Mouse (Mus musculus) embryonic facial prominence, embryonic 12.5 days (tissue): ENCODE data around the gene Nacc1. TPM values are rescaled to one million over a fixed set of nuclear protein-coding genes. Genes with fewer than 3 reads are reported as not detected.

Source experiments
- ATAC-seq: fragments of 200-750 bp; cut with Nextera tagmentation; 2 replicates; pipeline ENCODE4 v1.8.0; 2017; ENCODE audit not compliant: insufficient number of reproducible peaks, insufficient read depth, low FRiP score, low TSS enrichment
- H3K27ac ChIP-seq: fragments of 300-500 bp; sonication (generic); 2 replicates; pipeline ENCODE4 v1.5.1; 2016; ENCODE audit warnings: mild to moderate bottlenecking
- H3K27me3 ChIP-seq: fragments of 300-500 bp; sonication (generic); 2 replicates; pipeline ENCODE4 v1.6.1; 2016; ENCODE audit warnings: mild to moderate bottlenecking, moderate library complexity
- H3K36me3 ChIP-seq: fragments of 300-500 bp; sonication (generic); 2 replicates; pipeline ENCODE4 v1.6.1; 2016; ENCODE audit warnings: mild to moderate bottlenecking
- H3K4me1 ChIP-seq: fragments of 300-500 bp; sonication (generic); 2 replicates; pipeline ENCODE4 v1.6.1; 2016
- H3K4me2 ChIP-seq: fragments of 300-500 bp; sonication (generic); replicated peaks from 2 replicates; pipeline ENCODE4 v1.6.1; 2016; ENCODE audit warnings: mild to moderate bottlenecking, moderate library complexity
- H3K4me3 ChIP-seq: fragments of 300-500 bp; sonication (generic); 2 replicates; pipeline ENCODE4 v1.5.1; 2016; ENCODE audit warnings: mild to moderate bottlenecking
- H3K9ac ChIP-seq: fragments of 300-500 bp; sonication (generic); 2 replicates; pipeline ENCODE4 v1.6.1; 2016; ENCODE audit warnings: mild to moderate bottlenecking, moderate library complexity
- H3K9me3 ChIP-seq: fragments of 300-500 bp; sonication (generic); 2 replicates; pipeline ENCODE4 v1.6.1; 2016; ENCODE audit warnings: mild to moderate bottlenecking, moderate library complexity
- WGBS: fragments of 180-500 bp; shearing (Covaris S2); methylation state at CpG from one replicate; pipeline ENCODE4 v1.1.7; 2016; 5-methylcytosine and 5-hydroxymethylcytosine counted together
- polyA plus RNA-seq: library from polyadenylated mRNA; unstranded; fragments of >200 nt; fragmentation: Nextera tagmentation; extraction: Ambion mirVana; gene quantifications from 2 replicates; pipeline ENCODE4 v1.2.1, GENCODE M21; 2016

The Nacc1 gene
- polyA plus RNA-seq, 1 experiment from 2014 or later = 20.8 TPM

DNA sequence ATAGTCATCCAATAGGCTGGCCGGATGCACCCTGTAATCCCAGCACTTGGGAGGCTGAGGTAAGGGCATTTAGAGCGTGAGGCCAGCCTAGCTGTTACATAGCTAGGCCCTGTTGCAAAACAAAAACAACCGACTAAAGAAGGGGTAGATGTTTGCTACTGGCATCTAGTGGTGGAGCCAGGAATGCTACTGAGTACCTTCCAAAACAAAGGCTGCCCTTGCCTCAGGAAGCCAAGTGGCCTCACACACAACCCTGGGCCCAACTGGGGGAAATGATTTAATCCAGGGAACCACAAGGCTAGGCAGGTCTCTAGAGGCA, 38.2 kb upstream of the Nacc1 start:
- Histone ChIP-seq H3K9me3 (no peaks in the 10 kb centered on the region), H3K4me1 (peaks cover 68% of the 10 kb centered on the region), H3K4me2 (no peak overlapping the region), H3K27me3 (no peaks in the 10 kb centered on the region), H3K4me3 (no peak overlapping the region), H3K9ac (no peak overlapping the region), H3K36me3 (peaks cover 29% of the 10 kb centered on the region), H3K27ac (peak overlapping the region; percentile 58)
- ATAC-seq = no peak
- WGBS = 34% methylated on average over 3 of the region's 3 CpGs

DNA sequence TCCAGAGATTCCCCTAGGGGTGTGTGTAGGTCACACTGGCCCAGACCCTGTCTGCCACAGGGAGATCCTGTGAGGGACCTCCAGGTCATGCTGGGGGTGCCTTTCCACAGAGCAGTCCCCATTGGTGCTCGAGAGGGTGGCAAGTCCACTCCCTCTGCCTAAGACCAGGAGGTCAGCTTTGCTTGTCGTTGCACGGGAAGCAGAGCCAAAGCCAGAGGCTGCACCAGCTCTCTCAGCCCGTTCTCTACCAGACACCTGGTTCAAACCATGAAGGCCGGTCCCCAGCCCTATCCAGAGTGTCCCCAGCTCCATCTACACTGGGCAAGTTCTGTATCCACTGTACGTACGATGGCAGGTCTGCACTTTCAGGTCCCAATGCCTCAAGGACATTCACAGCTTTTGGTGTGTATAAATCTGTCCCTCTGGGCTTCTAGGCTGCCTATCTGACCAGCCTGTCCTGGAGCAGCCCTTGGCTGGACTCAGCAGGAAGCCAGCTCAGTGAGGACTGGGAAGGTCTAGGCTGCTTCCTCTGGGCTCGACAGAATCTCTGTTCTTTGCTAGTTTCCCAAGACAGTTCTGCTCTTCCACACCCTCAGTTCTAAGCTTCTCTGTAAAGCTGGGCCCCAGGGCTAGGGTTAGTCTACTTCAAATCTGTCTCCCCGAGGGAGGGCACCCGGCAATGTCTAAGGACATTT, 37.7 kb upstream of the Nacc1 start:
- Histone ChIP-seq H3K9ac (no peak overlapping the region), H3K27me3 (no peaks in the 10 kb centered on the region), H3K4me1 (peaks cover 63% of the 10 kb centered on the region), H3K27ac (peak overlapping the region; percentile 99), H3K36me3 (peaks cover 29% of the 10 kb centered on the region), H3K4me2 (peak overlapping the region; percentile 19; the same call in 1 of the 2 replicates), H3K4me3 (no peak overlapping the region), H3K9me3 (no peaks in the 10 kb centered on the region)
- ATAC-seq = no peak
- 57% methylated on average over 10 of the region's 10 CpGs for WGBS

DNA sequence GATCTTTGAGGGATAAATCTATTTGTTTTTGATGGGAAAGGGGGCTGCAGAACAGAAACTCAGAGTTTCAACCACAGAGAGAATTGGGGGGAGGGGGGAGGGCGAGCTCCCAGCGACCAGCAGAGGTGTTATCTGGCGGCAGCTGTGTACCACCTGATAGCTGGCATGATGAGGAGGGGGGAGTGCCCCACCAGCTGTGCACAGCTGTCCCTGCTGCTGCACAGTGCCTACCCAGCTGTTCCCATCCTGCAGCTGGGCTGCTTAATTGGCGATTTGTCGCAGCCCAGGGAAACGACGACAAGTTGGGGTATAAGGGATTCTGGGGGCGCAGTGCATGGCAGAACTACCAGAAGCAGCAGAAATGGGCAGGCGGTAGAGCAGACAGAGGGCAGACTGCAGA, 37.0 kb upstream of the Nacc1 start:
- 41% methylated on average over 9 of the region's 9 CpGs for whole genome bisulfite sequencing
- H3K4me1 ChIP-seq = peaks cover 59% of the 10 kb centered on the region
- peaks cover 37% of the 10 kb centered on the region for H3K36me3 ChIP-seq

DNA sequence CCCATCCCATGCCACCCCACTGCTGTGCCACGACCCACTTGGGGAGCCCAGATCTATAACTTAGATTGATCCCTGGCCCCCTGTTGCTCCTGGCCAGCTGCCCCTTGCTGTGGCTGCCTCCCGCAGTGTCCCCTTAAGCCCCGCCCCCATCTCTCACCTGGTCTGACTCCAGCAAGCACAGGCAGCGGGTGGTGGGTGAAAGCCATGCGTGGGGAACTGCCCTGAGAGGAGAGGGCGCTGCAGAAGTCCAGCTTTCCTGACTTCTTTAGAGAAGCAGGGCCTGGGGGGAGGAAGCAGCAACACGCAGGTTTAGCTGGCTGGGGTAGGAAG, 35.9 kb upstream of the Nacc1 start:
- 12% methylated on average over 7 of the region's 7 CpGs for WGBS
- 0 out of 2 replicates have a peak, but pooled peaks have one; percentile 1 for ATAC-seq
- H3K27me3 ChIP-seq = peaks cover 10% of the 10 kb centered on the region; the same call in 1 of the 2 replicates
- H3K9ac ChIP-seq = peak overlapping the region; percentile 34
- H3K4me1 ChIP-seq = peaks cover 56% of the 10 kb centered on the region
- peak overlapping the region; percentile 44 for H3K4me2 ChIP-seq
- no peaks in the 10 kb centered on the region for H3K9me3 ChIP-seq
- H3K27ac ChIP-seq = peak overlapping the region; percentile 99
- peak overlapping the region; percentile 14 for H3K4me3 ChIP-seq
- H3K36me3 ChIP-seq = peaks cover 47% of the 10 kb centered on the region

More for the DNA sequence above, 37.0 kb upstream of the Nacc1 start:
- 0 out of 2 replicates have a peak, but pooled peaks cover 6% of the 10 kb centered on the region for H3K27me3 ChIP-seq
- H3K9me3 ChIP-seq = no peaks in the 10 kb centered on the region
- peak overlapping the region; percentile 99 for H3K27ac ChIP-seq
- peak overlapping the region; percentile 19; the same call in 1 of the 2 replicates for H3K4me2 ChIP-seq
- H3K9ac ChIP-seq = peak overlapping the region; percentile 34; the same call in 1 of the 2 replicates
- ATAC-seq = no peak
- H3K4me3 ChIP-seq = 0 out of 2 replicates have a peak overlapping the region, but pooled peaks have one; percentile 14

DNA sequence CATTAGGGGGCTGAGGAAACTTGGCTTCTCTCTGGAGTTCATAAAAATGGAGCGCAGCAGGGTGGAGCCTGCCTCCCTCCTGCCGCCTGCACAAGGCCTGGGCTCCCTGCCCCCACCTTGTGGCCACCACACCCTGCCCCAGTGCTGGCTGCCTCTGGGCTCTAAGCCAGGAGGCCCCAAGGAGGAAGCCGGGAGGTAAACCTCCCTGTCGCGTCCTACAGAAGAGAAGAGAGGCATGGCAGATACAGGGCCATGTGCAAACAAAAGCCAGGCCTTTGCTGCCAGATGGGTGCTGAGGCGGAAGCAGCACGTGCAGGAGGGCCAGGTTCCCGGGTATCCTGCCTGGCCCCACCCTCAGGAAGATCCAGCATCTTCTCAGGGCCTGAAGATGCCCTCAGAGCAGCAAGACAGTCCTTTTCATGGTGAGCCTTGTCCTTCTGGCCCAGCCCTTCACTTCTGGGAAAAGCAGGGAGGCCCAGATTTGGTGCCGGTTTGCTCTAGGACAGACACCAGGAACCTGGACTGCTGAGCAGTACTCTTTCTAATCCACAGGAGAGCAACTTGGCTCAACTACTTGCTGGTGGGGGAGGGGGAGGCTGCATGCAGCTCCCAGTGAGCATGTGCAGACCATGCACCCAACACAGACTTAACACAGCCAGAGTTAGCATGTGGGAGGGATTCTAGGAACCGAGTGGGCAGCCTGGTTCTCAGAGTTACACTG, 35.3 kb upstream of the Nacc1 start, which contains the start of gene G430095P16Rik:
Gene G430095P16Rik (plus strand): TSS at position 158 of the 721 bp plus-strand sequence.
- no peaks in the 10 kb centered on the region for H3K9me3 ChIP-seq
- WGBS = 6% methylated on average over 10 of the region's 10 CpGs
- H3K4me2 ChIP-seq = peak within 1 kb of the TSS; percentile 44
- peak within 1 kb of the TSS; percentile 14 for H3K4me3 ChIP-seq
- H3K9ac ChIP-seq = peak within 1 kb of the TSS; percentile 34
- H3K27me3 ChIP-seq = peaks cover 13% of the 10 kb centered on the region; the same call in 1 of the 2 replicates
- ATAC-seq = peak; percentile 90
- H3K36me3 ChIP-seq = peaks cover 50% of the 10 kb centered on the region
- H3K4me1 ChIP-seq = peaks cover 51% of the 10 kb centered on the region
- peak within 1 kb of the TSS; percentile 99 for H3K27ac ChIP-seq

DNA sequence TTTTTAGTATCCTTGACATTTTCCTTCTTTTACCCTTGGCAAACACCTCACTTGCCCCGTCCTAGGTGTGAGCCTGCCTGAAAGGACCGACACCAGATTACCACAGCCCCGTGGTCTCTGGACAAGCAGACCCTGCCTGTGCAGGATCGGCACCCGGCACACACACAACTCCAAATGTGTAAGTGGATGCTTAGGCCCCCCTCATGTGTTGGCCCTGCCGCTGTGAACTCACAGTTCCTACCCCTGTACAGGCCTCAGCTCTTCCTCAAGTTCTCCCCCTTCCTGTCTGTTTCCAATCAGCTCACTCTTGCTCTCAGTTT, 34.8 kb upstream of the Nacc1 start:
- peak overlapping the region; percentile 14; the same call in 1 of the 2 replicates for H3K4me3 ChIP-seq
- H3K4me1 ChIP-seq = peaks cover 51% of the 10 kb centered on the region
- WGBS = 42% methylated on average over 6 of the region's 6 CpGs

DNA sequence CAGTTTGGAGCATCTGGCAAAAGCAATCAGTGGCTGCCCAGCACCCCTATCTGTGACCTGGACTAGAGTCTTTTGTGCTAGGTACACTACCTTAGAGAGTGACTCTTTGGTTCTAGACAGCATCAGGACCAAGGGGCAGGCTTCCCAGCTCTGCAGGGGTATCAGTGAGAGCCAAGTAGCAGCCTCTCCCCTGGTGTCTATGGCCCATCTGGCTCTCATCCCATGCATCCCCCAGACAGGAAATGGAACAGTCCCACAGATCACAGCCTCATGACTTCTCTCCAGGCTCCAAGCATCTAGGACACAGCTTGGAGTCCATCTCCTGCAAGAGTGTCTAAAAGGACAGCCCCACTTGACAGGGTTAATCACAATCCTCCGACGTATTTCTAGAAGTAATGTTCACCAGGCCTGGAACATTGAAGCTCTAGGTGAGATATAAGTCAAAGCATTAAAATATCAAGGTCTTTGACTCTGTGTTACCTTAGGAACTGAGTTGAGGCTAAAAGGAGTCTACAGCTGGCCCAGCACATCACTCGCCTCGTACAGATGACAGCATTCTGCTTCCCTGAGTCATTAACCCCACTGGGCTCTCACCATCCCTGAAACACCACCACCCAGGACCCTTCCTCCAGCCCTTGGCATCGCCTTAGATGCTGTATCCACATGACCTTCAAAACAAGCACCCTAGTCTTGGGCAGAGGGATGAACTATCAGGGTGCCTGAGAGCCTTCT, 31.5 kb upstream of the Nacc1 start:
- 83% methylated on average over 5 of the region's 5 CpGs for WGBS
- H3K9me3 ChIP-seq = no peaks in the 10 kb centered on the region
- no peak for ATAC-seq
- peaks cover 38% of the 10 kb centered on the region for H3K27me3 ChIP-seq
- H3K4me3 ChIP-seq = no peak overlapping the region
- no peak overlapping the region for H3K27ac ChIP-seq
- peaks cover 53% of the 10 kb centered on the region for H3K4me1 ChIP-seq
- no peak overlapping the region for H3K9ac ChIP-seq
- H3K4me2 ChIP-seq = no peak overlapping the region
- H3K36me3 ChIP-seq = peaks cover 37% of the 10 kb centered on the region

More for the DNA sequence above, 34.8 kb upstream of the Nacc1 start:
- Histone ChIP-seq H3K9ac (peak overlapping the region; percentile 34; the same call in 1 of the 2 replicates), H3K9me3 (no peaks in the 10 kb centered on the region), H3K4me2 (peak overlapping the region; percentile 44), H3K27me3 (peaks cover 14% of the 10 kb centered on the region), H3K36me3 (peaks cover 49% of the 10 kb centered on the region), H3K27ac (peak overlapping the region; percentile 99)
- ATAC-seq = no peak

DNA sequence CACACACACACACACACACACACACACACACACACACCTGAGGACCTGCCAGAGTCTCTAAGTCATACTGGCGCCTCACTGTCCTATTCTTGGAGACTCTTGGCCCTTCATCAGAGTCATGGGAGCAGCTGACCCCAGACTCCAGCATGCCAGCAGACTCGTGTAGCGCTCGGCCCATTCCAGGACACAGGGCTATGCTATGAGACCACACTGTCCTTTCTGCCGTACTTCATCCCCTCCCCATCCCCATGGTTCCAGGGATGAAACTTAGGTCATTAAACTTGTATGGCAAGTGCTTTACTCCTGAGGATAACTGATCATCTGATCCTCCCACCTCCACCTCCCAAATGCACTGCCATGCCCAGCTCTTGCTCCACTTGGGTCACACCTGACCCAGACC, 30.8 kb upstream of the Nacc1 start:
- H3K4me1 ChIP-seq = peaks cover 53% of the 10 kb centered on the region
- peaks cover 41% of the 10 kb centered on the region for H3K27me3 ChIP-seq
- no peak overlapping the region for H3K27ac ChIP-seq
- H3K9ac ChIP-seq = no peak overlapping the region
- peaks cover 40% of the 10 kb centered on the region for H3K36me3 ChIP-seq
- WGBS = 82% methylated on average over 5 of the region's 5 CpGs
- H3K4me2 ChIP-seq = no peak overlapping the region
- H3K4me3 ChIP-seq = no peak overlapping the region
- H3K9me3 ChIP-seq = no peaks in the 10 kb centered on the region
- no peak for ATAC-seq

DNA sequence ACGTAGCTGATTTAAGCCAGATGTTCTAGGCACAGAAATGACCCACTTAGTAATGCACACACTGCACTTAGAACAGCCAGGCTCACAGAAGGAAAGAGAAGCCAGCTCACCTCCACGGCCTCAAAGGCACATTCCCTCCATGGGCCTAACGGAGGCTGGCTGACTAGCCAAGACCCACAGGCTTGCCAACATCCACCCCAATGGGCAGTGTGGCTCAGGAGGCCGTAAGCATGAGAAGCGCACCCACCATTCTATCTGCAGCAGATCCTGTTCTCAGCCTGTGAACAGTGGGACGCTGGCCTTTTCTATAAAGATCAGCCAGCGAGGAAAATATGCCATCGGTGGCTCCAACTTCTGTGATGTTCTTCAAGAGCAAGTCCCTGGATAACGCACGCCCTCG, 29.1 kb upstream of the Nacc1 start:
- Histone ChIP-seq H3K4me3 (no peak overlapping the region), H3K9ac (no peak overlapping the region), H3K4me1 (peaks cover 53% of the 10 kb centered on the region), H3K27me3 (peaks cover 41% of the 10 kb centered on the region), H3K4me2 (no peak overlapping the region), H3K36me3 (peaks cover 40% of the 10 kb centered on the region), H3K27ac (peak overlapping the region; percentile 50), H3K9me3 (no peaks in the 10 kb centered on the region)
- 73% methylated on average over 11 of the region's 11 CpGs for WGBS
- no peak for ATAC-seq

DNA sequence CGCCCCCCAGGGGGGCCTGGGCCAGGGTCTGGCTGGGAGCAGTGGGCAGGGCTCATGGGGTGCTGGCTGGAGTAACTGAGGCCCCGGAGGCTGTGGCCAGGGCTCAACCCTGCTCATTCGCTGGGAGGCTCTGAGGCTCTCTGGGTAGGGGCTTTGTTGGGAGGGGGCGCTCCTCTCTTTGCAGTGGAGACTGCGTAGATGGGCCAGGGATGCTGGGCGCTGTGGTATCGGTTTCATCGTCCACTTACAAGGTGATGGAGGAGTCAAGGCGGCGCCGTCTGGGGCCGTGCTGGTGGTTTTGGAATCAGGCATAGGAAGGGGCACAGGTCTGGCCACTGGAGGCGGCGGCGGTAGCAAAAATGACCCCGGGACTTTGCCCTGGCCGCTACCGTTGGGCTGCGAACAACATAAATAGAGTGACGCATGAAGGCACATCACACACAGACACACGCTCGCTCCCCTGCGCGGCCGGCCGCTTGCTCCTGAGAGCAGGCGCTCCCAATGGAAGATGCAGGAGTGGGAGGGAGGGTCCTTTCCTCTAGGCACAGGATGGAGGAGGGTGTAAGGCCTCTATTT, 28.3 kb upstream of the Nacc1 start:
- peak overlapping the region; percentile 11; the same call in 1 of the 2 replicates for H3K9ac ChIP-seq
- H3K36me3 ChIP-seq = peaks cover 33% of the 10 kb centered on the region
- 6% methylated on average over 27 of the region's 27 CpGs for WGBS
- ATAC-seq = no peak
- peaks cover 41% of the 10 kb centered on the region for H3K27me3 ChIP-seq
- H3K27ac ChIP-seq = peak overlapping the region; percentile 52
- no peaks in the 10 kb centered on the region for H3K9me3 ChIP-seq
- peaks cover 56% of the 10 kb centered on the region for H3K4me1 ChIP-seq
- H3K4me2 ChIP-seq = peak overlapping the region; percentile 19; the same call in 1 of the 2 replicates
- no peak overlapping the region for H3K4me3 ChIP-seq

DNA sequence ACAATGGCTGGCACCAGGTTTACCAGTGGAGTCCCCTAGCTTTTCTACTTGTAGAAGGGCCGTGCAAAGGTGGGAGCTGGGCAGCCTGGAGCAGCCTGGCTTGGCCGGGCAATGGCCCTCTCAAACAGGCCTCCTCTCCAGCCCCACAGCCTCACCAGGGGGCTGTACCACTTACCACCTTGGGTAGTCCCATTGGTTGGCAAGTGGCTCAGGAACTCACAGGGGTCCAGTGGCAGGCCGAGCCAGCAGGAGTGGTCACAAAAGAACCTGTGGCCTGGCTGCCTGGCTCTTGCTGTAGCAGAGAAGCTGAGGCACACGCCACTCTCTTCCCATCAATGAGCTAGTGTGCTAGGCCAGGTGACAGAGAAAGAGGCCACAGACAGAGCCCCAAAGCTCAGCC, 26.5 kb upstream of the Nacc1 start:
- no peak overlapping the region for H3K4me2 ChIP-seq
- ATAC-seq = no peak
- H3K4me3 ChIP-seq = no peak overlapping the region
- WGBS = 63% methylated on average over 4 of the region's 4 CpGs
- peaks cover 21% of the 10 kb centered on the region for H3K36me3 ChIP-seq
- H3K9ac ChIP-seq = no peak overlapping the region
- H3K4me1 ChIP-seq = peaks cover 65% of the 10 kb centered on the region
- H3K27me3 ChIP-seq = peaks cover 36% of the 10 kb centered on the region
- peak overlapping the region; percentile 97 for H3K27ac ChIP-seq
- no peaks in the 10 kb centered on the region for H3K9me3 ChIP-seq
